Mouse (Mus musculus) liver, postnatal 0 days (tissue): ENCODE measurements at regions not wholly inside any gene's neighbourhood (a gene's known extent, or its start where the extent isn't known, plus 50 kb on each side); places are given as distances from the start of the nearest gene placed in this dataset.
"Not testable (repeated sequence)": the region's sequence is repeated elsewhere in the genome, so short reads cannot be mapped to it uniquely, and the experiment has no call there.

ENCODE experiments used
- ATAC-seq: fragments of 200-750 bp; cut with Nextera tagmentation; 2 replicates; pipeline ENCODE4 v1.8.0; 2017; ENCODE audit warnings: mild to moderate bottlenecking, moderate library complexity
- DNase-seq: peaks from one replicate; pipeline ENCODE4 v3.0.0-alpha.2; 2016
- H3K27ac ChIP-seq: fragments of 300-500 bp; sonication (generic); 2 replicates; pipeline ENCODE4 v1.5.1; 2014; ENCODE audit warnings: antibody characterized with exemption, moderate library complexity, mild to moderate bottlenecking, low read depth
- H3K27me3 ChIP-seq: fragments of 300-500 bp; sonication (generic); 2 replicates; pipeline ENCODE4 v1.6.1; 2014; ENCODE audit warnings: low read length, control low read depth, mixed read lengths; ENCODE audit not compliant: insufficient read depth
- H3K36me3 ChIP-seq: fragments of 300-500 bp; sonication (generic); replicated peaks from 2 replicates; pipeline ENCODE4 v1.6.1; 2014; ENCODE audit warnings: mild to moderate bottlenecking, control low read depth, low read length, moderate library complexity, mixed read lengths; ENCODE audit not compliant: insufficient read depth
- H3K4me1 ChIP-seq: fragments of 300-500 bp; sonication (generic); 2 replicates; pipeline ENCODE4 v1.6.1; 2014; ENCODE audit warnings: antibody characterized with exemption, mild to moderate bottlenecking, control low read depth; ENCODE audit not compliant: insufficient read depth
- H3K4me2 ChIP-seq: fragments of 300-500 bp; sonication (generic); 2 replicates; pipeline ENCODE4 v1.6.1; 2014; ENCODE audit warnings: low read depth, mild to moderate bottlenecking, low read length, moderate library complexity, mixed read lengths
- H3K4me3 ChIP-seq: fragments of 300-500 bp; sonication (generic); 2 replicates; pipeline ENCODE4 v1.5.1; 2014; ENCODE audit warnings: low read depth, low read length
- H3K9ac ChIP-seq: fragments of 300-500 bp; sonication (generic); replicated peaks from 2 replicates; pipeline ENCODE4 v1.6.1; 2014; ENCODE audit warnings: mild to moderate bottlenecking, moderate library complexity
- H3K9me3 ChIP-seq: fragments of 300-500 bp; sonication (generic); 2 replicates; pipeline ENCODE4 v1.6.1; 2016; ENCODE audit warnings: mild to moderate bottlenecking, control low read depth, low read length, mixed read lengths
- CTCF ChIP-seq: sonication (generic); IDR thresholded peaks from 2 replicates; pipeline ENCODE4 v1.5.1; 2016; ENCODE audit warnings: antibody characterized with exemption, low read depth
- EP300 ChIP-seq: IDR thresholded peaks from 2 replicates; pipeline ENCODE4 v1.6.1; 2016; ENCODE audit warnings: antibody characterized with exemption, low read depth, mild to moderate bottlenecking
- WGBS: fragments of 180-500 bp; shearing (Covaris S2); extraction: QIAGEN DNeasy Blood & Tissue Kit; methylation state at CpG from one replicate; pipeline ENCODE4 v1.1.7; 2014; ENCODE audit not compliant: insufficient replicate concordance; 5-methylcytosine and 5-hydroxymethylcytosine counted together

DNA sequence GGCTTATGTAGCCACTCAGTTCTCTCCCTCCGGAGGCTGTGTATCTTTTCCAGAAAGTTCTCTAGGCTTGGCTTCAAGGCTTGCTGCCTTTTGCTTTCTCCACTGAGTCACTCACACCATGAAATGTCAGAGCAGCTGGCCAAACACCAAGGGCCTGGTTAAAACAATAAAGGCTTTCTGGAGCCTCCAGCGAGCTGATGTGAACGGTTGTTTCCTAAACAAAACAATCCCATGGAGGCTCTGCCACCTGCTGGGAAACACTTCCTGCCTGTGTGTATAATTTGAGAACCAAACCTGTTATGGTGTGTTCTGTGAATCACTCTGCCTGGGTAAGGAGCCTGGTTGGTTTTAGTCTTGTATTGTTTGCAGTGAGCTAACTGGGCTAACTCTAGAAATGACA is 96.7 kb upstream of the Tspan5 start:
- no peak for ATAC-seq
- no peak overlapping the region for H3K9ac ChIP-seq
- no peak overlapping the region for H3K4me2 ChIP-seq
- no peak overlapping the region for H3K4me3 ChIP-seq
- 53% methylated on average over 3 of the region's 3 CpGs for WGBS
- H3K27me3 ChIP-seq: no peaks in the 10 kb centered on the region
- no peaks in the 10 kb centered on the region; the same call in 1 of the 2 replicates for H3K9me3 ChIP-seq
- peaks cover 5% of the 10 kb centered on the region for H3K4me1 ChIP-seq
- no peaks in the 10 kb centered on the region for H3K36me3 ChIP-seq
- no peak for DNase-seq
- TF ChIP-seq CTCF: no peak
- no peak for TF ChIP-seq EP300
- H3K27ac ChIP-seq: no peak overlapping the region

- ATAC-seq (no peak), DNase-seq (no peak)
- no peak overlapping the region for H3K9ac ChIP-seq
- 79% methylated on average over 6 of the region's 6 CpGs for WGBS
- H3K9me3 ChIP-seq: no peaks in the 10 kb centered on the region; the same call in 1 of the 2 replicates
- TF ChIP-seq EP300 (no peak), CTCF (no peak)
- no peaks in the 10 kb centered on the region for H3K36me3 ChIP-seq
- H3K27me3 ChIP-seq: no peaks in the 10 kb centered on the region
- no peak overlapping the region for H3K4me3 ChIP-seq
- H3K4me2 ChIP-seq: no peak overlapping the region
- H3K27ac ChIP-seq: no peak overlapping the region
- no peaks in the 10 kb centered on the region; the same call in 1 of the 2 replicates for H3K4me1 ChIP-seq
Measured at GRCm38 (mm10) chr3:138649699-138650098, 92.3 kb upstream of the Tspan5 start.

- H3K9me3 ChIP-seq, H3K27me3 ChIP-seq, DNase-seq, H3K36me3 ChIP-seq, H3K27ac ChIP-seq, H3K4me3 ChIP-seq, ATAC-seq, H3K4me1 ChIP-seq, H3K4me2 ChIP-seq, H3K9ac ChIP-seq: not testable (repeated sequence)
- WGBS: 85% methylated on average over 4 of the region's 4 CpGs
Measured at GRCm38 (mm10) chr3:138650671-138651070, 91.3 kb upstream of the Tspan5 start.

- TF ChIP-seq CTCF (no peak), EP300 (no peak)
- H3K36me3 ChIP-seq: no peaks in the 10 kb centered on the region
- no peak overlapping the region for H3K4me3 ChIP-seq
- H3K27me3 ChIP-seq: no peaks in the 10 kb centered on the region
- 74% methylated on average over 12 of the region's 12 CpGs for WGBS
- H3K9me3 ChIP-seq: peaks cover 3% of the 10 kb centered on the region; the same call in 1 of the 2 replicates
- DNase-seq (no peak), ATAC-seq (no peak)
- H3K4me1 ChIP-seq: no peaks in the 10 kb centered on the region; the same call in 1 of the 2 replicates
- H3K4me2 ChIP-seq: no peak overlapping the region
- no peak overlapping the region for H3K27ac ChIP-seq
- no peak overlapping the region for H3K9ac ChIP-seq
Measured at GRCm38 (mm10) chr3:138651361-138652205, 90.4 kb upstream of the Tspan5 start.

- Histone ChIP-seq H3K36me3 (no peaks in the 10 kb centered on the region), H3K4me2 (no peak overlapping the region), H3K9me3 (peaks cover 3% of the 10 kb centered on the region; the same call in 1 of the 2 replicates), H3K4me3 (no peak overlapping the region), H3K27ac (no peak overlapping the region), H3K9ac (no peak overlapping the region), H3K27me3 (no peaks in the 10 kb centered on the region), H3K4me1 (no peaks in the 10 kb centered on the region; the same call in 1 of the 2 replicates)
- 87% methylated on average over 2 of the region's 2 CpGs for WGBS
- DNase-seq (no peak), ATAC-seq (no peak)
- TF ChIP-seq CTCF (no peak), EP300 (no peak)
Measured at GRCm38 (mm10) chr3:138652206-138652605, 89.8 kb upstream of the Tspan5 start.

DNA sequence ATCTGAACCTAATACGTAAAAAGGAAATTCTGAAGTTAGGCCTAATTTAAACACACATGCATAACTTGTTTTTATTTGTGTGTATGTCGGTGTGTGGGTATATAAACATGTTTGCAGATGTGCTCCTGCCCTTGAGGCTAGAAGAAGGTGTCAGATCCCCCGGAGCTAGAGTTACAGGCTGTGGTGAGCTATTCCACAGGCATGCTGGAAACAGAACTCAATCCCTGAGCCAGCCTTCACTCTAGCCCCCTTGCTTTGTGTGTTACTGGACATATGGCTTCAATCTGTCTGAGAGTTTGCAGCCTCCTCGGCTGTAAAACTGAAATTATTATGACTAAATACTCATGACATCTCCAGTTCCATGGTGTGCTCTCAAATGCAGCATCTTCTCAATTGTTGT is 89.3 kb upstream of the Tspan5 start:
- peaks cover 3% of the 10 kb centered on the region; the same call in 1 of the 2 replicates for H3K9me3 ChIP-seq
- ATAC-seq (no peak), DNase-seq (no peak)
- no peak overlapping the region for H3K4me3 ChIP-seq
- WGBS: 85% methylated on average over 4 of the region's 4 CpGs
- no peak for TF ChIP-seq EP300
- TF ChIP-seq CTCF: no peak
- H3K27ac ChIP-seq: no peak overlapping the region
- no peaks in the 10 kb centered on the region; the same call in 1 of the 2 replicates for H3K4me1 ChIP-seq
- H3K27me3 ChIP-seq: no peaks in the 10 kb centered on the region
- no peak overlapping the region for H3K9ac ChIP-seq
- no peak overlapping the region for H3K4me2 ChIP-seq
- H3K36me3 ChIP-seq: no peaks in the 10 kb centered on the region
